Mouse (Mus musculus) intestine, postnatal 0 days (tissue): ENCODE measurements around the gene Cacna2d1. TPM values are rescaled to one million over a fixed set of nuclear protein-coding genes. Genes with fewer than 3 reads are reported as not detected.

Source experiments
- ATAC-seq: fragments of 200-750 bp; cut with Nextera tagmentation; 2 replicates; pipeline ENCODE4 v1.8.0; 2017; ENCODE audit warnings: mild to moderate bottlenecking, moderate TSS enrichment, moderate library complexity
- H3K27ac ChIP-seq: fragments of 300-500 bp; sonication (generic); 2 replicates; pipeline ENCODE4 v1.5.1; 2014; ENCODE audit warnings: mild to moderate bottlenecking, low read depth, low read length, moderate library complexity
- H3K27me3 ChIP-seq: fragments of 300-500 bp; sonication (generic); replicated peaks from 2 replicates; pipeline ENCODE4 v1.6.1; 2014; ENCODE audit warnings: low read length, mixed read lengths; ENCODE audit not compliant: control insufficient read depth, insufficient read depth
- H3K36me3 ChIP-seq: fragments of 300-500 bp; sonication (generic); 2 replicates; pipeline ENCODE4 v1.6.1; 2014; ENCODE audit warnings: mild to moderate bottlenecking, moderate library complexity; ENCODE audit not compliant: control insufficient read depth, insufficient read depth
- H3K4me1 ChIP-seq: fragments of 300-500 bp; sonication (generic); replicated peaks from 2 replicates; pipeline ENCODE4 v1.6.1; 2014; ENCODE audit warnings: antibody characterized with exemption, low read length, mixed read lengths; ENCODE audit not compliant: control insufficient read depth, insufficient read depth
- H3K4me2 ChIP-seq: fragments of 300-500 bp; sonication (generic); replicated peaks from 2 replicates; pipeline ENCODE4 v1.6.1; 2014; ENCODE audit warnings: low read depth, mild to moderate bottlenecking, moderate library complexity
- H3K4me3 ChIP-seq: fragments of 300-500 bp; sonication (generic); 2 replicates; pipeline ENCODE4 v1.5.1; 2014; ENCODE audit warnings: low read depth, low read length
- H3K9ac ChIP-seq: fragments of 300-500 bp; sonication (generic); 2 replicates; pipeline ENCODE4 v1.6.1; 2014; ENCODE audit warnings: mild to moderate bottlenecking, low read depth, low read length
- H3K9me3 ChIP-seq: fragments of 300-500 bp; sonication (generic); 2 replicates; pipeline ENCODE4 v1.6.1; 2016; ENCODE audit warnings: mixed run types; ENCODE audit not compliant: control insufficient read depth
- CTCF ChIP-seq: sonication (generic); IDR thresholded peaks from 2 replicates; pipeline ENCODE4 v1.5.1; 2016; ENCODE audit warnings: low read depth, mild to moderate bottlenecking, control low read depth, antibody characterized with exemption, moderate library complexity
- WGBS: fragments of 180-500 bp; shearing (Covaris S2); extraction: QIAGEN DNeasy Blood & Tissue Kit; methylation state at CpG from one replicate; pipeline ENCODE4 v1.1.7; 2014; 5-methylcytosine and 5-hydroxymethylcytosine counted together
- polyA plus RNA-seq: library from polyadenylated mRNA; unstranded; fragments of >200 nt; fragmentation: Nextera tagmentation; extraction: Ambion mirVana; gene quantifications from 2 replicates; pipeline ENCODE4 v1.2.1, GENCODE M21; 2015

The Cacna2d1 gene
- polyA plus RNA-seq, 1 experiment from 2014 or later: 7.2 TPM

- Histone ChIP-seq H3K4me3 (no peak overlapping the region), H3K27me3 (no peaks in the 10 kb centered on the region), H3K9me3 (no peaks in the 10 kb centered on the region), H3K36me3 (no peaks in the 10 kb centered on the region), H3K4me2 (no peak overlapping the region), H3K9ac (no peak overlapping the region), H3K4me1 (no peaks in the 10 kb centered on the region), H3K27ac (no peak overlapping the region)
- ATAC-seq: no peak
- TF ChIP-seq CTCF: no peak
- 78% methylated on average over 12 of the region's 12 CpGs for WGBS
These were observed 57.1 kb downstream of the Cacna2d1 start for GRCm38 (mm10) chr5:15991428-15992139.

- no peak overlapping the region for H3K9ac ChIP-seq
- 73% methylated on average over 4 of the region's 4 CpGs for WGBS
- H3K27me3 ChIP-seq: no peaks in the 10 kb centered on the region
- TF ChIP-seq CTCF: no peak
- H3K4me2 ChIP-seq: no peak overlapping the region
- no peaks in the 10 kb centered on the region for H3K4me1 ChIP-seq
- no peak overlapping the region for H3K27ac ChIP-seq
- no peaks in the 10 kb centered on the region for H3K9me3 ChIP-seq
- ATAC-seq: no peak
- H3K36me3 ChIP-seq: no peaks in the 10 kb centered on the region
- H3K4me3 ChIP-seq: no peak overlapping the region
These were observed 58.9 kb downstream of the Cacna2d1 start for GRCm38 (mm10) chr5:15993252-15993944.

GRCm38 (mm10) chr5:15997190-15997589 is 62.7 kb downstream of the Cacna2d1 start:
- no peak for ATAC-seq
- WGBS: 87% methylated on average over 3 of the region's 3 CpGs
- no peaks in the 10 kb centered on the region for H3K27me3 ChIP-seq
- no peak overlapping the region for H3K9ac ChIP-seq
- no peak overlapping the region for H3K27ac ChIP-seq
- no peaks in the 10 kb centered on the region for H3K36me3 ChIP-seq
- no peak for TF ChIP-seq CTCF
- no peaks in the 10 kb centered on the region for H3K9me3 ChIP-seq
- H3K4me1 ChIP-seq: no peaks in the 10 kb centered on the region
- H3K4me3 ChIP-seq: no peak overlapping the region
- H3K4me2 ChIP-seq: no peak overlapping the region

GRCm38 (mm10) chr5:15997769-15998168 is 63.3 kb downstream of the Cacna2d1 start:
- H3K36me3 ChIP-seq: no peaks in the 10 kb centered on the region
- H3K9ac ChIP-seq: no peak overlapping the region
- ATAC-seq: no peak
- no peaks in the 10 kb centered on the region for H3K4me1 ChIP-seq
- no peak overlapping the region for H3K4me2 ChIP-seq
- WGBS: 91% methylated on average over 1 of the region's 1 CpGs
- H3K9me3 ChIP-seq: no peaks in the 10 kb centered on the region
- H3K27me3 ChIP-seq: no peaks in the 10 kb centered on the region
- no peak overlapping the region for H3K4me3 ChIP-seq
- no peak for TF ChIP-seq CTCF
- H3K27ac ChIP-seq: no peak overlapping the region

- Histone ChIP-seq H3K4me3 (no peak overlapping the region), H3K27me3 (no peaks in the 10 kb centered on the region), H3K9ac (no peak overlapping the region), H3K4me1 (no peaks in the 10 kb centered on the region), H3K36me3 (no peaks in the 10 kb centered on the region), H3K9me3 (no peaks in the 10 kb centered on the region), H3K4me2 (no peak overlapping the region), H3K27ac (no peak overlapping the region)
- WGBS: 84% methylated on average over 2 of the region's 2 CpGs
- TF ChIP-seq CTCF: no peak
- ATAC-seq: no peak
These were observed 66.4 kb downstream of the Cacna2d1 start for GRCm38 (mm10) chr5:16000917-16001316.

- no peak overlapping the region for H3K4me2 ChIP-seq
These were observed 68.1 kb downstream of the Cacna2d1 start for GRCm38 (mm10) chr5:16002431-16003063.

More at GRCm38 (mm10) chr5:16002431-16003063, 68.1 kb downstream of the Cacna2d1 start:
- H3K27me3 ChIP-seq: no peaks in the 10 kb centered on the region
- H3K9me3 ChIP-seq: no peaks in the 10 kb centered on the region
- no peak overlapping the region for H3K9ac ChIP-seq
- no peaks in the 10 kb centered on the region for H3K4me1 ChIP-seq
- 20% methylated on average over 9 of the region's 9 CpGs for WGBS
- no peaks in the 10 kb centered on the region for H3K36me3 ChIP-seq
- ATAC-seq: no peak
- H3K27ac ChIP-seq: no peak overlapping the region
- TF ChIP-seq CTCF: no peak
- no peak overlapping the region for H3K4me3 ChIP-seq
